Mouse (Mus musculus): ENCODE data around the gene Tnpo1. TPM values are rescaled to one million over a fixed set of nuclear protein-coding genes. Genes with fewer than 3 reads are reported as not detected.

The Tnpo1 gene
- 100 to 1,000 TPM; 109 to 134 TPM for total RNA-seq (2023)

DNA sequence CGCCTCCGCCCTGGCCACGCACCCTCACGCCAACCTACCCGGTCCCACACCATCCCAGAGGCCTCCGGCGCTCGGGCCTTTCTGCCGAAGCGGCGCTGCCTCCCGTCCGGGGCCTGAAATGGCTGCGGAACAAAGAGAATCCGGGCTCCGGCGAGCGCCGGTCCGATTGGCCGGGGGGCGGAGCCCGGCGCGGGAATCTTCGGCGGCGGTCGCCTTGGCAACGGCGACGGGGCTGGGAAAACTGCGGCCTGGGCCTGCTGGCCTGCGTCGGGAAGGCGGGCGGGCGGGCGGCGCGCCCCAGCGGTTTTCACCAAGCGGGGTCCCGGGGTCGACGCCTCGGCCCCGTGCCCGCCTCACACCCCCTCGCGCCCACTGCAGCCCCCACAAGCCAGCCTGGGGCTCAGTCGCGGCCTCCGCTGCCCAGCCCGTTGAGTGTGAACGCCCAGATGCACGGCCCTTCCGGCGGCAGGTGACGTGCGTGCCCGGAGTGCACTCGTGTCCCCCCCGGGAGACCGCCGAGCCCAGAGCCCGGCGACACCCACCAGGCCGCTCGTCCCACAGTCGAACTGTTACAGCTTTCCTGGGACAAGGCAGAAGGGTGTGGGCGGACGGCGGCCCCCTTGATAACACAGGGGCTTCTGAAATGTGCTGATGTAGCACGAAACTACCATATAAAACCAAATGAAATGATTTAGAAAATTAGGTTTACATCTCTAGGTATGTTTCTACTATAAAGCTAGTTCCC is at the start of gene Tnpo1:
TSS of gene Tnpo1 (minus strand) at position 172 of the 745 bp plus-strand sequence.

GRCm38 (mm10) chr13:98815147-98815785 is 110.9 kb downstream of the Tnpo1 start, which contains the start of gene Fcho2:
TSS of gene Fcho2 (minus strand) at chr13:98815449.

Other genes starting within 250 kb of the Tnpo1 start
- not detected for gene Tmem171, start 231.6 kb downstream of the Tnpo1 start, total RNA-seq (2023)
- gene Fcho2, start 110.9 kb downstream of the Tnpo1 start, total RNA-seq (2023): 10 to 100 TPM; 61.5 to 70.2 TPM
- gene 1700024P04Rik, start 58.2 kb upstream of the Tnpo1 start, total RNA-seq (2023): not detected

Data from B cell, adult 67 days (primary cell).